Comparison of ENCODE assay signal across 8 mouse cellular contexts in genomic region chr11:3201326-3202230, GRCm38 (mm10). TPM values are rescaled to one million over a fixed set of nuclear protein-coding genes. Genes with fewer than 3 reads are reported as not detected.
DNase-seq lines count a peak whose midpoint lies in the region; ATAC-seq lines count a peak whose summit lies in the region.

No protein-coding gene starts in this region.

- peak overlapping the region; percentile 5 for H3K9ac ChIP-seq in intestine, embryonic 14.5 days (ENCODE audit: low read length)

- ATAC-seq in erythroblast, adult 5-6 weeks (replicated peaks; ENCODE audit: low FRiP score, poor library complexity, severe bottlenecking), result peak; percentile 38
- ATAC-seq in intestine, embryonic 14.5 days (replicated peaks; ENCODE audit: low FRiP score, low TSS enrichment, low read depth), result no peak

- H3K36me3 ChIP-seq in intestine, embryonic 14.5 days (ENCODE audit: control insufficient read depth, insufficient read depth, low read length), result peaks cover 14% of the 10 kb centered on the region

- no peaks in the 10 kb centered on the region for H3K9me3 ChIP-seq in intestine, embryonic 14.5 days (ENCODE audit: control insufficient read depth, low read length)

- peak overlapping the region; percentile 18 for H3K4me2 ChIP-seq in intestine, embryonic 14.5 days (ENCODE audit: low read length)

- H3K4me3 ChIP-seq in intestine, embryonic 14.5 days (ENCODE audit: low read depth, low read length), result peak overlapping the region; percentile 29

- no peaks in the 10 kb centered on the region for H3K4me1 ChIP-seq in intestine, embryonic 14.5 days (replicated peaks; ENCODE audit: control insufficient read depth, insufficient read depth, low read length)

- 6% methylated on average over 16 of the region's 16 CpGs for WGBS in intestine, embryonic 14.5 days

- H3K27ac ChIP-seq in intestine, embryonic 14.5 days (ENCODE audit: low read depth), result no peak overlapping the region

- no peaks in the 10 kb centered on the region for H3K27me3 ChIP-seq in intestine, embryonic 14.5 days (replicated peaks; ENCODE audit: control insufficient read depth, insufficient read depth, low read length)

- DNase-seq in kidney, adult 9 months, result peak; percentile 31
- DNase-seq in kidney, postnatal 36 days, result no peak
- peak; percentile 40 for DNase-seq in NIH3T3 (ENCODE audit: low read depth)
- peak; percentile 71 for DNase-seq in intestine, embryonic 14.5 days (ENCODE audit: low spot score)
- DNase-seq in lung, postnatal 25 days (ENCODE audit: low spot score), result peak; percentile 7
- DNase-seq in testis, postnatal 10 days (ENCODE audit: low spot score), result peak; percentile 64
- DNase-seq in thymus, postnatal 36 days, result no peak

RNA-seq across cellular contexts. Expression of gene Eif4enif1, which starts 0.6 kb away (rescaled TPM):
- total RNA-seq in erythroblast, adult 5-6 weeks (2015; ENCODE audit: low replicate concordance), result 20.2 and 71.5 TPM in 2 replicates
- total RNA-seq in erythroblast, adult 5-6 weeks (2017; ENCODE audit: low replicate concordance), result 31.5 and 44.0 TPM in 2 replicates
- 52.7 and 56.2 TPM in 2 replicates for polyA plus RNA-seq in intestine, embryonic 14.5 days (2014; fragmentation: Nextera tagmentation; extraction: Ambion mirVana)

RNA-seq across cellular contexts. Expression of gene Sfi1, which starts 8.3 kb away (rescaled TPM):
- total RNA-seq in erythroblast, adult 5-6 weeks (2015; ENCODE audit: low replicate concordance), result 7.7 TPM in 1 of 2 replicates, not detected in the other
- 2.6 and 3.9 TPM in 2 replicates for total RNA-seq in erythroblast, adult 5-6 weeks (2017; ENCODE audit: low replicate concordance)
- 11.2 TPM in 2 replicates for polyA plus RNA-seq in intestine, embryonic 14.5 days (2014; fragmentation: Nextera tagmentation; extraction: Ambion mirVana)

Comparison
In these comparisons a context has a peak if more than half of its experiments do, and no peak if none do; other contexts are left out.
1. DNase-seq: peak in kidney, adult 9 months (single experiment), NIH3T3 (single experiment), intestine, embryonic 14.5 days (single experiment), lung, postnatal 25 days (single experiment) and testis, postnatal 10 days (single experiment); none in kidney, postnatal 36 days (0 of 2) and thymus, postnatal 36 days (0 of 2).